Mouse (Mus musculus): ENCODE measurements around the gene Adamts1.

Gene Adamts1

DNA sequence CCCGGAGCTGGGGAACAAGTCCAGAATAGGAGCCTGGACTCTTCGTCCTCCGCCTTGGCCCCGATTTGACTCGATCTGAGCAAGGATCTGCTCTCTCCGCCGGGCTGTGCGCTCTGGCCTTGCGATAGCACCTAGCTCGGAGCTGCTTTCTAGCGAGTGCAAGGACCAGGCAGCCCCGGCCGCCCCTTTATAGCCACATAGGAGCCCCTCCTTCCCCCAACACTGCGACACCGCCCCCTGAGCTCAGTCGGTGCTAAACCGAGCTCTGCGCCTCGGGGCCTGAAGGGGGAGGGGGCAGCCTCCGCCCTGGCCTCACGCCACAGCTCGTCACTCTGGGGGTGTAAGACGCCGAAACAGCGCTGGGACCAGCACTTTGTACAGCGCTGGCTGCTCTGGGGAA, at the start of gene Adamts1:
Adamts1 (minus strand) TSS at position 160 of the 400 bp plus-strand sequence.
- DNase-seq (ENCODE audit: extremely low spot score, low read depth, low spot score), result no peak

DNA sequence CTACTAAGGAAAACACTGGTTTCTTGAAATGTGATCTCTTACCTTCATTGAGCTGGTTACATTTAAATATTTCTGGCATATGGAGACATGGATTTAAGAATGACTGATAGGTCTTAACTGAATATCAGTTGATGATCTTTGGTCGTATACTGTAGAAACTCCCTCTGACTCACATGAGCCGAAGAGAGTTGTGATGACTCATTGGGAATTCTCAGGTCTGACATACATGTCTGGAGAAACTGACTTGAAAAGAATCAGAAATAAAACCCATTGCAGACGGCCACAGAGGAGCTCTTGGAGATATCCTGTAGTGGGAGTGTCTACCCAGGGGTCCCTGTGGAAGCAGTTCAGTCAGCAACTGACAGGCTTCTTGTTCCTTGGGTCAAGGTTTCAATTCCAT, 24.2 kb upstream of the Adamts1 start:
- DNase-seq (ENCODE audit: extremely low spot score, low read depth, low spot score), result no peak

DNA sequence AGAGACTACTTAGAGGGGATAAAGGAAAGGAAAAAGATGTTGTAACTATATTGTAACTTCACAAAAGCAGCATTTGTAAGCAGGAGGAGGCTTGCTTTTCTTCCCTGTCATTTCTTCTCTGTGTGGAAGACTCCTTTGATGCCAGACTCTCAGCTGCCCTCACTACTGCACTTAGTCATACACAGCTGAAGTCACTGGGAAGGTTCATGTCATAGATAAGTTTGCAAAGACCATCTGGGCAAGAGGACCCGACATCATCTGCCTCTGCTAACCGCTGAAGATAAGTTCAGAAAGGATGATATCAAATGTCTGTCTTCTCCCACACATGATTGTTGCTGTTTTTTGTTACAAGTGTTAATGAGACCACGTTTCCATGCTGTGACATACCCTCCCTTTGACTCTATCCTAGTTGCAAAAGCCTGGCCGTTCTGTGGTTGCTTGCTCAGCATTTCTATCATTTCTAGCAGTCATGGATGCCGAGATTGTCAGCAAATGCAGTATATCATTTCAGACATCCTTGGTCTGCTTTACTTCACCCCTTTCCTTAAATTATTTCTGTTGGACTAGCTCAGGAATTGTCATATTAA, 19.5 kb upstream of the Adamts1 start:
- DNase-seq (ENCODE audit: extremely low spot score, low read depth, low spot score), result no peak

DNA sequence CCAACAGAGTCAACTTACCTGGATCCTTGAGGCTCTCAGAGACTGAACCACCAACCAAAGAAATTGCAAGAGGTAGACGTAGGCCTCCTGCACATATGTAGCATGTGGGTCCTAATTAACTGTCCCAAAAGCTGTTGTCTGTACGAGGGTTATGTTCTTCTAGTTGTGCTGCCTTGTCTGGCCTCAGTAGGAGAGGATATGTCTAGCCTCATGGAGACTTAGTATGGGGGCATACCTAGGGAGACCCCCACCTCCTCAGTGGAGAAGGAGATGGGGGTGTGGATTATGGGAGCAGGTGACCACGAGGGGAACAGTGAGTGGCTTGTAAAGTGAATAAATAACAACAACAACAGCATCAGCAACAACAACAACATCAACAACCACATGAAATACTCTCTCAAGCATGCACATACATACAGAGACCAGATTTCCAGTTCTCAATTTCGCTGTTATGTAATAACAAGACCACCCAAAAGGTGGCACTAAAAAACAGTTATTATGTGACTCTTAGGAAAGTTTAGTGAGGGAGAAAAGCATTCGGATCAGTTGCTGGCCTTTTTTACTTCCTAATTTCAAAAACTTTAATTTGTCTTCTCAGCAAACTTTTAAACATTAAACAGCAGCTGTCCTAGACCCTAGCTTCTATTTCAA, 17.0 kb upstream of the Adamts1 start:
- no peak for DNase-seq (ENCODE audit: extremely low spot score, low read depth, low spot score)

DNA sequence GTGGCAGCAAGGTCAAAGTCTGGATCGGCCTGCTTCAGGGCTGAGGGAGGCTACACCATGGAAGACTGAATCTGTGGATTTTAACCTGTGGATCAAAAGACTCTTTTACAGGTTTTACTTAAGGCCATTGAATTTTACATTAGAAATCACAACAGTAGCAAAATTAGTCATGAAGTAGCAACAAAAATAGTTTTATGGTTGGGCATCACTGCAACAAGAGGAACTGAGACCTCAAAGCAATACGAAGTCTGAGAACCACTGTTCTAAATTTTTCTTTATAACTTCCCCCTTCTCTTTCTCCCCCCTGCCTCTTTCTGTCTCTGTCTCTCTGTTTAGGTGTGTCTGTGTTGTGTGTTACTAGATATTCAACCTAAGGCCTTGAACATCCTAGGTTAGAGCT, 11.2 kb upstream of the Adamts1 start:
- no peak for DNase-seq (ENCODE audit: extremely low spot score, low read depth, low spot score)

DNA sequence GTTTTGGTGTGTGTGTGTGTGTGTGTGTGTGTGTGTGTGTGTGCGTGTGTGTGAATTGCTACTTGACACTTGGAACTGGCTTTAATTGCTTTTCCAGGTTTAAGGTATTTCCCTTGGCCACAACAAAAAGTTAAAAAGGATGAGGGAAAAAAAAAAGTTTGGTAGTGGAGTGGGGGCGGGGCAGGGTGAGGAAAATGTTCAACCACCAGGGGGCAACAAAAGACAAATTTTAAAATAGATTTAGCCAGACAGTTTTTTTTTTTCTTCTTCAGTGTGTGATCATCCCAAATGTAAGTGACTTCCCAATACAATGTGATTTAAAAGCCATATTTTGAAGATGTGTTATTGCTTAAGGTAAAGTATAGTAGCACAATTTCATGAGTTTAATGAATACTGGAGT, 4.7 kb upstream of the Adamts1 start:
- no peak for DNase-seq (ENCODE audit: extremely low spot score, low read depth, low spot score)

DNA sequence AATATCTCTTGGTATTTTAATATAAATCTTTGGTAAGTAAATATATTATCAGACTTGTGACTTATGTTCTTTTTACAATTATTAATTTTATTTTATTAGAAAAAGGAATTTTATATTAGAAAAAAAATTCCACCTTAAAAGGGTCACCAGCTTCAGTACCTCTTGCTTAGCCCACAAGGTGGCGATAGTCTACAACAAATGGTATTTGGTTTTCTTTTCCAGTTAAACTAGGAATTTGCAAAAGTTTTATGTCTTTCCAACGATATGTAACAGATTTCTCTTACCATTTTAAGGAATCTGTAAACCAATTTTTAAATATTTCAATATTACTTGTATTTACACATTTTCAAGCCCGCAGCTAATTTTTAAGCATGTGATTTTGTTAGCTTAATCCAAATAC, 4.2 kb upstream of the Adamts1 start:
- no peak for DNase-seq (ENCODE audit: extremely low spot score, low read depth, low spot score)

DNA sequence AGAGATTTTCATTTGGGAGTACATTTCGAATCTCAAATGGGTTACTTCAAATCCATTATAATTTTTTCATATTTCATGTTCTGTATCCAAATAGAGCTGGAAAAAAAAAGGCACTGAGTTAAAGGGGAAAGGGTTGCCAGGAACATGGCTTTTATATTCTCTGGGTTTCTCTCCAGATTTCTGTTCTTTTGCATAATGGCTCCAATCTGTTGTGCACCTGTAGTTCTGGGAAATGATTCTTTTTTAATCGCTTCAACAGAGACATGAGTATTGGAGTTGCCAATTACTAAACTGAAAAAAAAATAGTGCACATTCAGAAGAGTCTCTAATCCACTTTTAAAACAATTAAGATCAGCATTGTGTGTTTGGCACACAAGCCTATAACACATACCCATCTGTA, 2.7 kb upstream of the Adamts1 start:
- no peak for DNase-seq (ENCODE audit: extremely low spot score, low read depth, low spot score)

DNA sequence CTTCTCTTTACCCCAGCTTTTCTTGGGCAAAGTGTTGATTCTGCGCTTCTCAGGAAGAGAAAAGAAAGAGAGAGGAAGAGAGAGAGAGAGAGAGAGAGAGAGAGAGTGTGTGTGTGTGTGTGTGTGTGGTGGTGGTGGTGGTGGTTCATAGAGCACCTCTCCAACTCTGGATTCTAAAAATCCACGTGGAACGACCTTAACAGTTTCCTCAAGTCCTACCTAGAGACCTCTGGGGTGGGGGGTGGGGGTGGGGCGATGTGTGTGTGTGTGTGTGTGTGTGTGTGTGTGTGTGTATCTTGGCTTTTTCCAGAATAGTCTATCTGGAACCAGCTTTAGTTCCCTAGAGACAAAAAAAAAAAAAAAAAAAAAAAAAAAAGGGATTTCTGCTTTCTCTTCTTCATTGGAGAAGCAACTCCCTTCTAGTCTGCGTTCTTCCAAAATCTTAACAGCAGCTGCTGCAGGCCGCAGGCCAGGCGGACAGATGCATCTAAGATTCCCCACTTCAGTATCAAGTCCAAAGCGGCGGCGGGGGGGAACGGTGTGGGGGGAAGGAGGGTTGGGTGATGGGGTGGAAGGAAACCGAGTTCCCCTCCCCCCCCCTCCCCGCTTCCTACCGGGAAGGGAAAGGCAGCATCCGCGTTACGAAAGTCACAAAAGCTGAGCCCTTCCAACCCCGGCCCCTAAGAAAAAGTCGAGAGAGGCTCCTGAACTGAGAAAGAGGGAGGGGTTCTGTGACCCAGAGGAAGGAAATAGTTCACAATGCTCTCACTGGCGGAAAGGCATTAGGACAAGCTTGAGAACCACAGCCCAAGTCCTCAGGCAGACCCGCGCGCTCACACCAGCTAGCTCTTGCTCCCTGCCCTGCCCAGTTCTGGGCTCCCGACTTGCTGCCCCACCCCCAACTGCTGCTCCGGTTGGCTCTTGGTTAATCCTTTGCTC, 969 bp upstream of the Adamts1 start:
- no peak for DNase-seq (ENCODE audit: extremely low spot score, low read depth, low spot score)

DNA sequence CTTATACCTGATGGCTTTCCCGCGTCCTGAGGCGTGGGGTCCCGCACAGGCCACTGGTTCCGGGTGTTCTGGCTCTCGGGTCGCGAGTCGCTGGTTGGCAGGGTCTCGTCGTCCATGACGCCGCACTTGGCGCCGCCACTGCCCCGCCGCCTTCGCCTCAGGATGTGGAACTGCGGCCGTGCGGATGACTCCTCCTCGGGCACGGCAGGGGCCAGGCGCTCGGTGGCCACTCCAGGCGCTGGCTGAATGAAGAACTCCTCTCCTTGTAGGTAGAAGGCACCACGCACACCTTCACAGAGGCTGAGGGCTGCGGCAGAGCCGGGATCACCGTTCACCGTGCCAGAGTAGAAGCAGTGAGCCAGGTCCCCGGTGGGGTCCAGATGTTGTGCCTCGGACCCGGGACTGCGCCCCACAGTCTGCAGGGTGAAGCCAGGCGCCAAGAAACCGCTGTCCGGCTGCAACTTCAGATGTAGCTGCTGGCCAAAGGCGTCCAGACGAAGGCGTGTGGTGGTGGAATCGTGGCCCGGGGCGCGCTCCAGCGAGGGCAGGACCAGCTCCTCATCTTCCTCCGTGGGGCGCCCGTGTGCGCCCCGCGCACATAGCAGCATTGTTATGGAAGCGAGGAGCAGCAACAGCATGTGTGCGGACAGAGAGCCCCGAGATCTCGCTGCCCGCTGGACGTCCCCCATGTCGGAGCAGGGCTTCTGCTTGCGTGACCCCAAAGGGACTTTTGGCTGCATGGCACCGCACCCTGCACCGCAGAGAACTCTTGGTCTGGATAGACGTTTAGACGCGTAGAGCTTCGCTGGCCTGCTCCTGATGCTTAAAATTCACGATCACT, 722 bp downstream of the Adamts1 start:
- no peak for DNase-seq (ENCODE audit: extremely low spot score, low read depth, low spot score)

DNA sequence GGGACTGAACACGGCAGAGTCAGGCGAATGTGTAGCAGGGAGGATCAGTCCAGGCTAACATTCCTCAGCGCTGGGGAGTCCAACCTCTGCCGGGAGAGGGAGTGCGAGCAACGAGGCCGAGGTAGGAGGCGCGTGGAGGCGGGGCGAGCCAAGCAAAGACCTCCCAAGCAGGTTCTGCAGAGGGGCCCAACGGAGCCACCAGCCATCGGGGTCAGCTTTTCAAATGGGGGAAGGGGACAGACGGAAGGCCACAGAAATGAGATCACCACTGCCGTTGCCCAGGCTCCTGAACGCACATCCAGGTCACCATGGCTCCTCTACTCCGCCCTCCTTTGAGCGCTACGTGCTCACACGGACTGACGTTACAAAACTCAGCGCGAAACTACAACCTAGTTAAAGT, 1.7 kb downstream of the Adamts1 start:
- no peak for DNase-seq (ENCODE audit: extremely low spot score, low read depth, low spot score)

DNA sequence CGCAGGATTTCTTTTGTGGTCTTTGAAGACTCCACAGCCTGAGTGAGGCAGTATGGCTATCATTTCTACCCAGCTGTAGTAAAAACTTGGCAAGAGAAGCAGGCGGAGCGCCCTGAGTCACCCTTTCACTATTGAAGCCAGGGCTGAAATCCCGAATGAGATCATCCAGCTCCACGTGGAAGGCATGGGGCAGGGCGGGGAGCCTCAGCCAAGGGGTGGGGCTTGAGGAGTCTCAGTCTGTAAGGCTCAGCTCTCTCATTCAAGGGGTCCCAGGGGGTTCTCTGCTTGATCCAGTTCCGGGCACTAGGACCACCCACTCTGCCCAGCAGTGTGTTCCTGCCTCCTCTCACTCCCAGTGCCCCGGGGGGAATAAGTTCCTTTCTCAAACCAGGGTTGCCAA, 2.2 kb downstream of the Adamts1 start:
- no peak for DNase-seq (ENCODE audit: extremely low spot score, low read depth, low spot score)

DNA sequence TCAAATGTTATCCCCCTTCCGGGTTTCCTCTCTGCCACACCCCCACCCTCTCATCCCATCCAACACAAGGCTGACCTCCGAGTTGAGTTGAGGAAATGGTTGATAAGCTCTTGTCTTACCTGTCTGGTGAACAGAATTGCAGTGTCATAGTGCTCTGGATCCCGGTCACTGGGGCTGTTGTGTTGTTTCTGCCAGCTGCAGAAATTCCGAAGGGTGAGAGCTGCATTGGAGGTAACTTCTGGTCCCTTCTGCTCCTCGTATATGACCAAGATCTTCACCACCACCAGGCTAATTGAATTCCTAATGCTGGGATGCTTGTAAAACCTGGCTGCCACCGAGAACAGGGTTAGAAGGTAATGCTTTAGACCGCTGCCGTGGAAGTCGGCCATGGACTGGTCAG, 2.9 kb downstream of the Adamts1 start:
- no peak for DNase-seq (ENCODE audit: extremely low spot score, low read depth, low spot score)

DNA sequence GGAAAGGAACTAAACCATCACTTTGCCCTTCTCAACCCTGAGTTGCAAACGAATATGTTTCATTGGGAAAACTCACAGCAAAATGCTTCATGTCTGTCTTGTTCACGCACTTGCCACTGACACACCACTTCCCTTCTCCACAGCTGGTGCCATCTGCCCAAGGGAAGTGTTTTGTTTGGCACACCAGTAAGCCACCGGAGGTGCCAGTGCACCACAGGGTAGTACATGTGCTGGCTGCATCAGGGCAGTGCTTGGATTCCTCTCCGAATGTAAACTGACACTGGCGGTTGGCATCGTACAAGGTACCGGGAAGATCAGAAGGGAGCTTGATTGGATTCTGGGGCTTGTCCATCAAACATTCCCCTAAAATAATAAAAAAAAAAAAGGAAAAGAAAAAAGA, 4.6 kb downstream of the Adamts1 start:
- no peak for DNase-seq (ENCODE audit: extremely low spot score, low read depth, low spot score)

DNA sequence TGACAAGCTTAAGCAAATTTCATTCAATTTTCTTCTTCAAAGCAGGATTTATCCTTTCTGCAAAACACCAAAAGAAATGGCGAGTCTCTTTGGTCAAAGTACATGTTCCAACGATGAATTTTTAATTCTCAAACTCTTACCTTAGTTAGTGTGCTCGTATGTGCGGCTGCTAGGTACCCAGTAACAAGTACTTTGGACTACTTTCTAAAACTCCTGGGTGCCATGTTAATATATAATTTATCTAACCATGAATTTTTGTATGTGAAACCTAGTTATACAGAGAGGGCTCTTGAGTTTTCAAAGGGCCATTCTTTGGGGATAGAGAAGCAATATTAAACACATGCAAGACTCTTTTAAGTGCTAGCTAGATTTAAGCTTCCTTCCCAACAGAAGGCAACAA, 5.8 kb downstream of the Adamts1 start:
- DNase-seq (ENCODE audit: extremely low spot score, low read depth, low spot score), result no peak

DNA sequence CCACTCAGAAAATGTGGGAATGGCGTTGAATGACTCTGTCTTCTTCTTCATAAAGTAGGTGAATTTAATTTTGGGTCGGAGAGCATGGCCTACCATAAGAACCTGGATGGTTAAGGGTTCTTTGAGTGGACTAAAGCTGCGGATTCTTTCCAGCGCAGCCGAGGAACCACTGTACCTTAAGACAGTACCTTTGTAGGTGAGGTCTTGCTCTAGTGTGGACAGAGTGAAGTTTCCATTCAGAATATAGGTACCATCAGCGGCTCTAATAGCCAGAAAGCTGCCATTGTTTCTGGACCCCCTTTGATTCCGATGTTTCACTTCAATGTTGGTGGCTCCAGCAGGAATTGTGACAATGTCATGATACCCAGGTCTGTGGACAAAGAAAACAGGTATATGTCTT, 7.2 kb downstream of the Adamts1 start:
- DNase-seq (ENCODE audit: extremely low spot score, low read depth, low spot score), result no peak

DNA sequence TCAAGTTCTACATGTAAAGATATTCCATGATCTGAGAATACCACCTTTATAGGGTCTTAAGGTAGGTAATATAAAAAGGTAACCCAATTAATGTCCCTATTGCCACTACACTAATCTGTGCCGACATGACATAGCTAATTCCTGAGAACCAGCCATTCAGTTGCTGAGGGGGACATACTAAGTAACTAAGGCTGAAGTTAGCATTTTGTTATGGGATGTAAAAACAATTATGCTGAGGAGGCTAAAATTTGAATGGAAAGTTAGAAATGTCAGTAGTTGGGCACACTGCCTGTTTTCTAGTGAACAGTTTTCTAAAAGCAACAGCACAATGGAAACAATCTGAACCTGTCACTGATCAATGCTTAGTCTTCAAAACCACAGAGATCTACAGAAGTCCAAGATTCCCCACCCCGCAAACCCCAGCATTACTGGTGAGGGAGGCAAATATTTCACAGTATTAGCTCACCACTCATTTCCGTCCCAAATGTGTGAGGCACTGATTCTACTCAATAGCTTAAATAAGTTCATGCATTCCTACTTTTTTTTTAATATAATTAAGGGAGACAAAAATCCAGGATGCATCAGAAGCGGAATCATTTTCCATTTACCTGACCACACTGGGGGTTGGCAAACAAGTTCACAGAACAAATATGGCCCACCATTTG, 9.6 kb downstream of the Adamts1 start:
- no peak for DNase-seq (ENCODE audit: extremely low spot score, low read depth, low spot score)

DNA sequence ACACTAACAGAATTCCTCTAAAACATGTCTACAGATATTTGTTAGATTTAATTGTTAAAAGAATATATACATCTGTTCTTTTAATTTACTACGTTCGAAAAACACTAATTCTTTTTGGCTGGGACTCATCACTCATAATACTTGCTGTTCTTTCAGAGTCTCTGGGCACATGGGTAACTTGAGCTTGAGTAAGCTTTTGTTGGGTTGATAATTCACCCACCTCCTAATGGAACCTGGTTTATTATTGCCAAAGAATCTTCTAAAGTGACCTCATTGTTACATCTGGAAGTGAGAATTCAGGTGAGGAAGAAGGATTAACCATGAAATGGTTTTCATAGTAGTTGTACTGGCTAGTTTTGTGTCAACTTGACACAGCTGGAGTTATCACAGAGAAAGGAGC, 21.8 kb downstream of the Adamts1 start:
- DNase-seq (ENCODE audit: extremely low spot score, low read depth, low spot score), result no peak

DNA sequence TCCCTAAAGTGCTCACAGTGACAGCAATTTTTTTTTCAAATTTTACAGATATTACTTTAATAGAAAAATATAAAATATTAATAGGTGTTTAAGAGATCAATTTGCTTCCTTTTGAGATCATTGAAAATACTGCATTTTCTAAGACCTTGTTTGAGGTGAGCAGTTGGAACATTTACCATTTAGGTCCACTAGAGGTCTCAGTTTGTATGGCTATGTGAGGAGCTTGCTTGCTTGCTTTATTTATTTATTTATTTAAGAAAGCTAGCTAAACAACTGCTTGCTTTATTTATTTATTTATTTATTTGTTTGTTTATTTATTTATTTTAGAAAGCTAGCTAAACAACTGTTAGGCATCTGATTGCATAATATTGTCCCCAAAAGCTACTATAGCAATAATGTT, 23.1 kb downstream of the Adamts1 start:
- DNase-seq (ENCODE audit: extremely low spot score, low read depth, low spot score), result no peak

DNA sequence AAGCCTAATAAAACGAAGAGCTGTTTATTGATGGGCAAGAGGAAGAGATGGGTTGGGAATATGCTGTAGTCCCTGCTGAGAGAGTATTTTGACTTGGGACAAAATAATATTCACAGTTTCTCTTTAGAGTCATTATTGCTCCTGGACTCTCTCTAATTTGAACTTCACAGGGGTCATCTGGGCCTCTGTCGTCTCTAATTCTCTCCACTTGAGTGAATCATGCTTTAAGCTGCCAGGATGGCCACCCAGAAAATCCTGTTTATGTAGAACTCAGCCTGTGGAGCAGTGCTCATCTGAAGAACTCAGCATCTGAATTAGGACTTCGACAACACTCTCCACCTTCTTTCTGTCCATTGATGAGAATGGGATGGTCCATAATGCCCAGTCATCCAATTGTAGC, 30.6 kb downstream of the Adamts1 start:
- DNase-seq (ENCODE audit: extremely low spot score, low read depth, low spot score), result no peak

DNA sequence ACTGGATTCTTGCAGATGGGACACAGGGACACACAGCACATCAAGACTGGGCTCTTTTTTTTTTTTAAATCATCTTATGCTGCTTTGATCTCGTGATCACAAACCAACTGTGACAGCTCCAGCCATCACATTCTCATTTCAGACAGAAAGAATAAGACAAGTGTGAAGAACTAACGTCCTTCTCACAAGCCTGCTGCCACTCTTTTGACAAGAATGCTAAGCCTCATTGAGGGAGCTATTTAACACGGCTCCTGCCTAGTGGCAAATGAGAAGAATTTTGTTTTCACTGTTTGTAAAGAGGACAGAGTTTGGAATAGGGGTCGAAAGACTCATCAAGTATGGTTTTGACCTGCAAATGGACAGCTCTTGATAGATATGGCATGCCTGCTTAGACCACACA, 35.6 kb downstream of the Adamts1 start:
- DNase-seq (ENCODE audit: extremely low spot score, low read depth, low spot score), result no peak
